Mouse (Mus musculus) lung, postnatal 25 days (tissue): ENCODE measurements around the gene Fam71f2.

Experiments
- DNase-seq: peaks from one replicate; pipeline ENCODE4 v3.0.0; 2022; ENCODE audit warnings: low spot score

The Fam71f2 gene

DNA sequence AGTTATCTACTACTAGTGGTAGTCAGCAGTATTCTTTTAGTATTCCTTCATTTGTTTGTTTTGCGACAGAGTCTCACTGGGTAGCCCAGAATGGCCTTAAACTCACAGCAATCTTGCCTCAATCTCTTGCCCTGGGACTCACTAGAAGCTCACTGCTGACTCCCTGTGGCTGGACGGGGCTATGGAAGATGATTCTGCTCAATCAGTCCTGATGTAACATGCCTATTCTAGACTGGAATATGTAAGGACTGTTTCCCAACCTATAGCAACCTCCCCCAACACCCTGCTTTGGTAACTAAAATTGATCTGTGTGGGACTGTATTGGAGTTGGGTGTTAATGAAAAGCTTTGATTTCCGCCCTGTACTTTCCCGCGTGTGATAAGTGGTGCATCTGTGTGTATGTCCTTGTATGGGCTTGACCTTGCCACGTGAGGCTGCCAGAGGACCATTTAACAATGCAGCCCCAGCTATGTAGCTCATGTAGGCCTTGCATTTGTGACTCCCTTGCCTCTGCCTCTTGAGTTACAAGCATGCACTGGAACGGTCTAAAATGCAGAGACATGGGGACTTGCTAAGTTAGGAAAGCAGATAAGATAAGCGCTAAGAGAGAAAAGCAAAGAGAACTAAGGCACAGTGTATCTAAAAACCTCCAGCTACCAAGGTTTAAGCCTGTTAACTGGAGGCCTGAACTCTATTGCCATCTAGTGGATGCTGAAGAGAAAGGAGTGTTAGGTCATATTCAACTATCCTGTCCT, 703 bp upstream of the Fam71f2 start:
- peak; percentile 78 for DNase-seq

GRCm38 (mm10) chr6:29280671-29281070, 1.3 kb downstream of the Fam71f2 start:
- DNase-seq, result no peak

GRCm38 (mm10) chr6:29286870-29287269, 7.5 kb downstream of the Fam71f2 start:
- no peak for DNase-seq

GRCm38 (mm10) chr6:29287481-29287880, 8.1 kb downstream of the Fam71f2 start:
- DNase-seq, result no peak

- no peak for DNase-seq
These were observed 8.6 kb downstream of the Fam71f2 start for GRCm38 (mm10) chr6:29287944-29288343.

DNA sequence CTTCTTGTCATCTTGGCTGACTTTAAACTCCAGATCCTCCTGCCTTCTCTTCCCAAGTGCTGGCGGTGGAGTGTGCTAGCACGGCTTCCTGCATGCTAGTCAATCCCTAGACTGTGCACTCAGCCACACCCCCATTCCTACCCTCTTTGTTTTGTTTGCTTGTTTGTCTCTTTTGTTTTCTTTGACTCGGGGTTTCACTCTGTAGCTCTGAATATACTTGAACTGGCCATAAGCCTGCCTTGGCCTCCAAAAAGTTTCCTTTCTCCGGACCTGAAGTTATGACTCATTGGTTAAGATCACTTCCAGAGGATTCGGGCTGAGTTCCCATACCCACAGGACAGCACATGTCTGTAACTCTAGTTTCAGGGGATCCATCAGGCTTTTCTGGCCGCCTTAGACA, 9.3 kb downstream of the Fam71f2 start:
- DNase-seq, result no peak

- no peak for DNase-seq
These were observed 19.7 kb downstream of the Fam71f2 start for GRCm38 (mm10) chr6:29299112-29299511.

- no peak for DNase-seq
These were observed 23.9 kb downstream of the Fam71f2 start for GRCm38 (mm10) chr6:29303251-29303650.

DNA sequence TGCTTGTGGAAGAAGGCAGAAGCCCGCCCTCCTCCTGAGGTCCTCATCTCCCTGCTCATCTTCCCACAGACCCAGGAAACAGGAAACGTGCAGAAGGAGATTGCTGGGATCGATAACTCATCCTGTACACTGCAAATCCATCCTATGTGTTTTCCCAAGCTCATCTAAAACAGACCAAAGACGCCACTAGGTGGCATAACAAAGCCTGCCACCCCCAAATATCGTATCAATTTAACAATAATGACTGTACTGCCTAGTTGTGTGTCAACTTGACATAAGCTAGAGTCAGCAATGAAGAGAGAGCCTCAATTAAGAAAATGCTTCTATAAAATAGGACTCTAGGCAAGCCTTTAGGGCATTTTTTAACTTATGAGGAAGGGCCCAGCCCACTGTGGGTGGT, 24.3 kb downstream of the Fam71f2 start:
- no peak for DNase-seq

DNA sequence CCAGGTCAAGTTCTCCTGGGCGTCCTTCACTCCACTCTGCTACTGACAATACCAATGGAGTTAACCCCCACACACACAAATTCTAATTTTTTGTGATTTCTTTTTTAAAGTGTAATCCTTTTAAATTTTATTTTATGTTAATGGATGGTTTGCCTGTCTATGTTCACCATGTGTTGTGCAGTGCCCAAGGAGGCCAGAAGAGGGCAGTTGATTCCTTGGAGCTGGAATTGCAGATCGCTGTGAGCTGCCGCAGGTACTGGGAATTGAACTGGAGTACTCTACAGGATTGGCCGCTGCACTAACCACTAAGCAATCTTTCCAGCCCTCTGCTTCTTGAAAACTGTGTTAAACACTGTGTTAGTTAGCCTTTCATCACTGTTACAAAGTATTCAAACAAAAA, 26.1 kb downstream of the Fam71f2 start:
- DNase-seq, result no peak

- DNase-seq, result no peak
These were observed 29.6 kb downstream of the Fam71f2 start for GRCm38 (mm10) chr6:29308846-29309605.

DNA sequence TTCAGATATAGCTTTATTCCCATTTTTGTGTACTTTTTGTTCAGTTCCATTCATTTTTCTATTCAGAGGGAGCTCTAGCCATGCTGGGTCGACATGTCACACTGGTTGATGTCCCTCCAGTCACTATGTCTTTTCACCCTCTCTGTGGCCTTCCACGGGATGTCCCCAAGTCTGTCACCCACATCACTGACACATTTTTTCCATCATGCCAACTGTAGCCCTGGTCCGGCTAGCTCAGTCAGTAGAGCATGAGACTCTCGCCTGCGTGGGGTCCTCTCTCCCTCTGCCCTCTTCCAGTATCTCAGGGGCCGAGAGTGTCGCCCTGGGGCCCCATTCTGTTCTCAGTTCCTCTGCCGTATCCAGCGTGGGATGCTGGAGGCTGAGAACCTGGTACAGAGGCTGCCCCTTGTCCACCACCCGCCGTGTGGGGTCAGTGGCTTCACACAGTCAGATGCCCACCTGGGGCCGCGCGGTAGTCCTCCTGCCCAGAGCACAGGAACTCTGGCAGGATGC, 34.4 kb downstream of the Fam71f2 start:
- DNase-seq, result no peak

- DNase-seq, result no peak
These were observed 37.9 kb downstream of the Fam71f2 start for GRCm38 (mm10) chr6:29317286-29317685.

DNA sequence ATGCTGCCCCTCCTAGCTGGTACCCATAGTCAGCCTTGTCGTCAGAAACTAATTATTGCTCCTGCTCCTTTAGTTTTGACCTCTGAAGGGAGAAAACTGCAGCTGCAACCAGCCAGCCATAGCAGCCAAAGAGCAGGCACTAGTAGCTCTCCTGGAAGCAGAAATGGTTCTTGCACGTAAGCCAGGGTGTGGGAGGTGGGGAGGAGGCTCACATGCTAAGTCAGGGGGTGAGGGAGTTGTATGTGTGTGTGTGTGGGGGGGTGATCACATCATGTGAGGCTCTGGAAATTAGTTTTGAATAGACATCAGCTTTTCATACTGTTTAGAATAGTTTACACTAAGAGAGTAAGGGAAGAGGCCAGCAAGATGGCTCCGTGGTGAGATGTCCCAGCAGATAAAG, 38.5 kb downstream of the Fam71f2 start:
- no peak for DNase-seq

DNA sequence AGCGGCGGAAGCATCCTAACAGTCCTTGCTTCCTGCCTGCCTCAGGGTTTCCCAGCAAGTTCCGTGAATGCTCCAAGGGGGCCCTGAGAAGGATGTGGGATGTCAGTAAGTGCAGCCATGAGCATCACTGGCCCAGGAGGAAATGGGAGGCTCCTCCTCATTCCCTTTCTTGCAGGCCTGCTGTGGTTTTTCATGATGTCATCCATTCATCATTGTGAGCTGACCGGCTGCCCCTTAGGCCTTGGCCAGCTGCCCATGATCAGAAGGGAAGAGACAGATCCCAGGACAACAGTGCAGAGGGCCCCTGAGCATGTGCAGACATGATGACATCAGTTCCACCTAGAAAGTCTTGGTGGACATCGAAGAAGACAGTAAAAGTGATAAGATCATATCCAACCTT, 39.5 kb downstream of the Fam71f2 start, which contains the start of gene Fam71f1:
Fam71f1 (plus strand) TSS at position 262 of the 400 bp plus-strand sequence.
- peak; percentile 19 for DNase-seq

DNA sequence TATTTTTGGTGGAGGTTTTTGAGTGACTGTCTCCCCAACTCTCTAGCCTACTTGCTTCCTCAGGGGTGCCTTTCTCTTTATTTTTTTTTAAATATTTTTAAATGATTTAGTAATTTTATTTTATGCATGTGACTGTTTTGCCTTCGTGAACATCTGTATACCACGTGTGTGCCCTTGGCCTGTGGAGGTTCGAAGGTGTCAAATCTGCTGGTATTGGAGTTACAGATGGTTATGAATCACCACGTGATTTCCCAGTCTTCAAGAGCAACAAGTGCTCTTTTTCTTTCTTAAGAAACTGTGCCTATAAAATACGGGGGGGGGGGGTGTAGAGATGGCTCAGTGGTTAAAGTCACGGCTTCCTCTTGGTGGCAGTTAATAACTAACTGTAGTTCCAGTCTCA, 42.2 kb downstream of the Fam71f2 start:
- no peak for DNase-seq

DNA sequence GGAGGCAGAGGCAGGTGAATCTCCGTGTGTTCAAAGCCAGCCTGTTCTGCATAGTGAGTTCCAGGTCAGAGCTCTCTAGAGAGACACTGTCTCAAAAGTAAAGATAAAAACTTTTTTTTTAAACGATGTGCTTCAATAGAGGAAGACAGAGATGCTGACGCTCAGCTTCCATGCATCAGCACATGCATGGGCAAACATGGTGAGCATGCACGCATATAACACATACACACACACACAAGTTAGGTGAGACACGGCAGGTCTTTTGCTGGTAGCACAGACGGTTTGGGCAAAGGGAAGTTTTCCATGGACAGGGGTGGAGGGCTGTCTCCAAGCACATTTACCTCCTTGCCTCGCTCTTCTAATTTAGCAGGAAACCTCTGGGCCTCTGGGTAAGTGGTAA, 42.8 kb downstream of the Fam71f2 start:
- DNase-seq, result no peak

DNA sequence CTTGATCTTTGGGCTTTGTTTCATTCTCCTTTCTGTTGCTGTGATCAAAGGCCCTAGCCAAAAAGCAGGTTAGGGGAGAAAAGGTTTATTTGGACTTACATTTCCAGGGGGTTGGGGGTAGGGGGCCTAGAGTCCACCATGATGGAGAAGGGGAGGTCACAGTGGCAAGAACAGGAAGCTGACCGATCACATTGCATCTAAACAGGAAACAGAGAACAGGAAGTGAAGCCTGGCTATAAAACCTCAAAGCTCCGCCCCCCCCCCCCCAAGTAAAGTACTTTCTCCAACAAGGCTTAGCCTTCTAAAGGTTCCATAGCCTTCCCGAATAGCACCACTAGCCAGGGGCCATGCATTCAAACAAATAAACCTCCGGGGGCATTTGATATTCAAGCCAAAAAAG, 43.3 kb downstream of the Fam71f2 start:
- no peak for DNase-seq

DNA sequence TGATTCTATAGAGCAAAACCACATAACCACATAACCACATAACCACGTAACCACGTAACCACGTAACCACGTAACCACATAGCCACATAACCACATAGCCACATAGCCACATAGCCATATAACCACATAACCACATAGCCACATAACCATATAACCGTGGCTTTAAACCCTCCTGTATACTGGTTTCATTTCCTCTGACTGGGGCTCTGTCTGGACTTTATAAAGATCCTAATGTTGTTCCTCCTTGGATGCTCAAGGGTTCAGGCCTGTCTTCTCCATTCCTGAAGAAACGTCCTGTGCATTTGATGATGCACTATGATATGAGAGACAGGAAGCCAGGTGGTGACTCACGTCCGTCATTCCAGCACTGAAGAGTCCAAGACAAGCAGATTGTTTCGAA, 47.6 kb downstream of the Fam71f2 start:
- no peak for DNase-seq

DNA sequence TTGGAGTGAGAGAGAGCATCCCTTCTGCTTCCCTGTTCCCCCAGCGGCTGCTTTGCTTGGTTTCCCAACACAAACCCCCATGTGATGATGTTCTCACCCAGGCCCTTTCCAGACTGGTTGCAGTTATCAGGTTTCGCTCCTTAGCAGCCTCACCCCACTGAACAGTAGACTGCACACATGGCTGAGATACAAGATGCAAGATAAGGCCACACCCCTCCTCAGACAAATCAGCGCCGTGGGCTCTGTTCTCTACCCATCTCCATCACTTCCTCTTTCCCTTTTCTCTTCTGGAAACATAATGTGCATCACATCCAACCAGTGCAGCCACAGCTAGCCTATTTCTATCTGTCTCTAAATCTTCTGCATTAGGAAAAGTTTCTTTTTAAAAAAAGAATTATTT, 50.1 kb downstream of the Fam71f2 start:
- no peak for DNase-seq
